Mouse (Mus musculus): Measurements from ENCODE around the gene Ablim1.

DNA sequence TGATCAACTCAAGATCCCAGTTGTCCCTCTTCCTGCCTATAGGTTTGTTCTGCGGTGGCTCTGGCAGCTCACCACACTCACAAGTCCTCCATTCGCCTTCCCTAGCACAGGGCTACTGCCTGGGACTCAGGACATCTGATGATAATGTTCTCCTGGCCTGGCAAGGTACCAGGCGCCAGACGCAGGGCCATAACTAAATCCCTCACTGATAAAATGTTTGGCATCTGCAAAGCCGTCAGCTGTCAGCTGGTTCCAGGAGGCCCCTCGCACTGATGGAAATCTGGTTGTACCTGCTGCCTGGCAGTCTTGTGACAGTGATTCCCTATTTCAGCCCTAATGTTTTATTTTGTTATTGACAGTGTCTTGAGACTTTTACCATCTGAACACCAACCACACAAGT lies 74.5 kb downstream of the Ablim1 start:
- TF ChIP-seq POLR2A (IDR thresholded peaks at IDR 0.05; ENCODE audit: control insufficient read depth, extremely low read depth, insufficient read depth, low read length, poor library complexity) (no peak), CTCF (IDR thresholded peaks at IDR 0.05; ENCODE audit: borderline replicate concordance, control insufficient read depth, extremely low read depth, insufficient read depth, low read length, poor library complexity) (no peak)

All from thymus, adult 2 months (tissue).